In the genomic region with DNA sequence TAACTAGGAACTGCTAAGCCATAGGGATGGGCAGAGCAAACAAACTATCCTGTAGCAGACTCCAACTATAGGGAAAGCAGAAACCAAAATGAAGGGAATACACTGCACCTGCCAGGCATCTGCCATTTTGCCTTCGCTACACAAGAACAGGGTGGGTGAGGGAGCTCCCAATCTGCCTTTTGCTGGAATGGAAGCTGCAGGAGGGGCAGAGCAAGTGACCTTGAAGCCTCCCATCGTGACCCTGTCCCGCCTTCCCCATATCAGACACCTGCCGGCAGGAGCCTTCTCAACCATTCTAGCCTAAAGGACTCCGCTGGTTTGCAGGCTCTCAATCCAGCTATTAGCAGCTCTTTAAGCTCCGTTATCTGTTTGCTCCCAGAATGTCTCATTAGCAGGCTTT, we compare ENCODE assay signal across 21 mouse cellular contexts. TPM values are rescaled to one million over a fixed set of nuclear protein-coding genes. Genes with fewer than 3 reads are reported as not detected.
"Had no signal": no experiment of that assay in that cellular context is flagged by ENCODE, and none has a peak within 500 bp of the region (broad histone marks: within the 10 kb centered on the region; RNA-seq: fewer than 3 reads in every experiment).

No protein-coding gene starts in this region.

- H3K27me3 ChIP-seq: midbrain, embryonic 15.5 days had no signal

- H3K9me3 ChIP-seq: kidney, embryonic 15.5 days; limb, embryonic 12.5 days; limb, embryonic 15.5 days; midbrain, embryonic 15.5 days; neural tube, embryonic 13.5 days had no signal

- H3K4me3 ChIP-seq: kidney, embryonic 15.5 days; limb, embryonic 12.5 days; limb, embryonic 15.5 days; midbrain, embryonic 15.5 days; myocyte; neural tube, embryonic 13.5 days had no signal

- H3K36me3 ChIP-seq: kidney, embryonic 15.5 days; limb, embryonic 12.5 days; limb, embryonic 15.5 days; midbrain, embryonic 15.5 days; neural tube, embryonic 13.5 days had no signal

- H3K4me1 ChIP-seq: kidney, embryonic 15.5 days; limb, embryonic 12.5 days; limb, embryonic 15.5 days had no signal

- DNase-seq: kidney, adult 8-10 months; kidney, postnatal 10 days; kidney, postnatal 36 days; left cerebral cortex, postnatal 4 days; liver, postnatal 0 days; lung, embryonic 14.5 days; thymus, adult 2 months; thymus, postnatal 14 days had no signal

- H3K4me2 ChIP-seq: kidney, embryonic 15.5 days; limb, embryonic 12.5 days; limb, embryonic 15.5 days; liver, embryonic 11.5 days; lung, embryonic 14.5 days; midbrain, embryonic 15.5 days; neural tube, embryonic 13.5 days had no signal

- H3K9ac ChIP-seq: kidney, embryonic 15.5 days; limb, embryonic 12.5 days; limb, embryonic 15.5 days; liver, embryonic 14.5 days; liver, postnatal 0 days; lung, embryonic 14.5 days; midbrain, embryonic 15.5 days; neural tube, embryonic 13.5 days had no signal

- H3K27ac ChIP-seq: kidney, embryonic 15.5 days; limb, embryonic 12.5 days; limb, embryonic 15.5 days; liver, embryonic 14.5 days; macrophage had no signal

- ATAC-seq: liver, postnatal 0 days; lung, postnatal 0 days; midbrain, embryonic 15.5 days had no signal

RNA-seq across cellular contexts. Expression of a gene that starts 38.7 kb away (rescaled TPM):
- total RNA-seq: megakaryocyte, adult 5-6 weeks; monocyte, adult 5-6 weeks; neutrophil, adult 5-6 weeks had no signal
- polyA plus RNA-seq: limb, embryonic 12.5 days; lung, embryonic 14.5 days; lung, postnatal 0 days; macrophage; myocyte had no signal
